Comparison of ENCODE assay signal across 13 mouse cellular contexts in the genomic region with DNA sequence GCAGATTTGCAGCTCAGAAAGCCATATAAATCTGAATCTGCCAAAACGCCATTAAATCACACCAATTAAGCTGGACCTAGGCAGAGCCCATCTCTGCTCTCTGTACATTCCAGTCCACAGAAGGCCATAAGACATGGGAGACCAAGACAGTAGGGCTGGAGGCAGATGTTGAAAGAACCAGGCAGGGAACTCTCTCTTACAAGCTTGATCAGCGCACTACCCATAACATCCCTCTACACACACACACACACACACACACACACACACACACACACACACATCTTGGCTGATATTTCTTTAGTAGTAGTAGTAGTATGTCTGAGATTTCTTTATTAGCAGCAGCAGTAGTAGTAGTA.
DNase-seq lines count a peak whose midpoint lies in the region; ATAC-seq and TF ChIP-seq lines count a peak whose summit lies in the region.
"Had no signal": no experiment of that assay in that cellular context is flagged by ENCODE, and none has a peak within 500 bp of the region (broad histone marks: within the 10 kb centered on the region; RNA-seq: fewer than 3 reads in every experiment).

No protein-coding gene starts in this region.

- TF ChIP-seq CTCF in cortical plate, adult 2 months (IDR thresholded peaks at IDR 0.05; ENCODE audit: extremely low read depth, insufficient read depth, low read length) = no peak

- peak overlapping the region; percentile 42; the same call in 1 of the 2 replicates for H3K9ac ChIP-seq in midbrain, embryonic 13.5 days (replicated peaks)
- H3K9ac ChIP-seq: liver, embryonic 13.5 days had no signal

- H3K9me3 ChIP-seq in hindbrain, embryonic 10.5 days = no peaks in the 10 kb centered on the region
- no peaks in the 10 kb centered on the region for H3K9me3 ChIP-seq in midbrain, embryonic 13.5 days
- H3K9me3 ChIP-seq: liver, embryonic 13.5 days had no signal

- DNase-seq in embryo, embryonic 10.5 days (ENCODE audit: low spot score) = peak; percentile 42
- DNase-seq in embryo, embryonic 11 days = no peak
- no peak for DNase-seq in hindbrain, embryonic 10.5 days (ENCODE audit: low spot score)
- no peak for DNase-seq in right cerebral cortex, postnatal 36 days (ENCODE audit: low spot score in 2 of 2)
- DNase-seq in urinary bladder, postnatal 4 days (ENCODE audit: low spot score in 2 of 2) = no peak
- no peak for DNase-seq in adrenal gland, adult 2 months
- DNase-seq: gastrocnemius, postnatal 36 days; heart, postnatal 10 days; kidney, postnatal 14 days; liver, embryonic 13.5 days had no signal

- TF ChIP-seq POLR2A in cortical plate, adult 2 months (IDR thresholded peaks at IDR 0.05; ENCODE audit: extremely low read depth, insufficient read depth, low read length) = no peak

- peak overlapping the region; percentile 30; the same call in 1 of the 2 replicates for H3K4me2 ChIP-seq in midbrain, embryonic 13.5 days (replicated peaks)
- H3K4me2 ChIP-seq: liver, embryonic 13.5 days had no signal

- ATAC-seq in midbrain, embryonic 13.5 days = peak; percentile 59; the same call in 1 of the 2 replicates

- no peaks in the 10 kb centered on the region for H3K27me3 ChIP-seq in hindbrain, embryonic 10.5 days (ENCODE audit: insufficient read depth, poor library complexity, severe bottlenecking)
- no peaks in the 10 kb centered on the region for H3K27me3 ChIP-seq in midbrain, embryonic 13.5 days
- H3K27me3 ChIP-seq: liver, embryonic 13.5 days had no signal

- H3K4me3 ChIP-seq in cortical plate, adult 2 months (ENCODE audit: insufficient read depth, low read length) = no peak overlapping the region
- no peak overlapping the region for H3K4me3 ChIP-seq in hindbrain, embryonic 10.5 days
- no peak overlapping the region for H3K4me3 ChIP-seq in midbrain, embryonic 13.5 days (replicated peaks)
- H3K4me3 ChIP-seq: erythroblast, embryonic 14.5 days; liver, embryonic 13.5 days had no signal

- WGBS in hindbrain, embryonic 10.5 days = 54% methylated on average over 2 of the region's 2 CpGs
- WGBS in midbrain, embryonic 13.5 days = 36% methylated on average over 2 of the region's 2 CpGs

- peaks cover 48% of the 10 kb centered on the region for H3K36me3 ChIP-seq in hindbrain, embryonic 10.5 days
- H3K36me3 ChIP-seq in midbrain, embryonic 13.5 days = no peaks in the 10 kb centered on the region
- H3K36me3 ChIP-seq: liver, embryonic 13.5 days had no signal

- H3K27ac ChIP-seq in cortical plate, adult 2 months (ENCODE audit: insufficient read depth, low read length) = peak overlapping the region; percentile 86
- H3K27ac ChIP-seq in hindbrain, embryonic 10.5 days = peak overlapping the region; percentile 75; the same call in 1 of the 2 replicates
- peak overlapping the region; percentile 79 for H3K27ac ChIP-seq in midbrain, embryonic 13.5 days
- H3K27ac ChIP-seq: liver, embryonic 13.5 days had no signal

- peaks cover 13% of the 10 kb centered on the region for H3K4me1 ChIP-seq in cortical plate, adult 2 months (ENCODE audit: control insufficient read depth, insufficient read depth, low read length)
- peaks cover 40% of the 10 kb centered on the region for H3K4me1 ChIP-seq in hindbrain, embryonic 10.5 days (replicated peaks)
- H3K4me1 ChIP-seq in midbrain, embryonic 13.5 days (replicated peaks) = peaks cover 32% of the 10 kb centered on the region
- H3K4me1 ChIP-seq: liver, embryonic 13.5 days had no signal
